Mouse (Mus musculus) ES-Bruce4 (cell line): Measurements from ENCODE around the gene Eif1ad. TPM values are rescaled to one million over a fixed set of nuclear protein-coding genes. Genes with fewer than 3 reads are reported as not detected.

Source experiments
- H3K27ac ChIP-seq: 2 replicates; pipeline ENCODE4 v1.5.1; 2012; ENCODE audit warnings: low read length, inconsistent platforms; ENCODE audit not compliant: insufficient read depth
- H3K27me3 ChIP-seq: 2 replicates; pipeline ENCODE4 v1.6.1; 2012; ENCODE audit warnings: mild to moderate bottlenecking, low read length, inconsistent platforms; ENCODE audit not compliant: control insufficient read depth, poor library complexity, insufficient read depth, severe bottlenecking
- H3K36me3 ChIP-seq: 2 replicates; pipeline ENCODE4 v1.6.1; 2012; ENCODE audit warnings: inconsistent platforms, mild to moderate bottlenecking, low read length, moderate library complexity; ENCODE audit not compliant: control insufficient read depth, poor library complexity, insufficient read depth, severe bottlenecking
- H3K4me1 ChIP-seq: one replicate; pipeline ENCODE4 v1.8.1; 2011; ENCODE audit warnings: low read length; ENCODE audit not compliant: control insufficient read depth, insufficient read depth
- H3K4me3 ChIP-seq: 2 replicates; pipeline ENCODE4 v1.5.1; 2011; ENCODE audit warnings: low read depth, mild to moderate bottlenecking, low read length
- H3K9ac ChIP-seq: 2 replicates; pipeline ENCODE4 v1.6.1; 2012; ENCODE audit warnings: low read depth, mild to moderate bottlenecking, inconsistent platforms; ENCODE audit not compliant: poor library complexity, severe bottlenecking
- H3K9me3 ChIP-seq: replicated peaks from 2 replicates; pipeline ENCODE4 v1.6.1; 2012; ENCODE audit warnings: mild to moderate bottlenecking, low read length, inconsistent platforms; ENCODE audit not compliant: control insufficient read depth, poor library complexity, insufficient read depth, severe bottlenecking
- CTCF ChIP-seq: IDR thresholded peaks from one replicate; pipeline ENCODE4 v1.8.1; 2011; ENCODE audit warnings: low read depth, low read length
- EP300 ChIP-seq: IDR thresholded peaks from 2 replicates; pipeline ENCODE4 v1.6.1; 2011; ENCODE audit warnings: low read depth, low read length; ENCODE audit not compliant: insufficient read depth
- POLR2A ChIP-seq: IDR thresholded peaks from one replicate; pipeline ENCODE4 v1.8.1; 2011; ENCODE audit warnings: low read length; ENCODE audit not compliant: insufficient read depth
- polyA plus RNA-seq: library from polyadenylated mRNA; stranded (reverse); fragments of >200 nt; gene quantifications from 2 replicates; pipeline ENCODE4 v1.2.4, GENCODE M21; 2011; ENCODE audit warnings: low read depth; ENCODE audit not compliant: missing spikeins, insufficient read depth, insufficient read length

Eif1ad gene
- polyA plus RNA-seq, 1 experiment, result 36.6 TPM

- TF ChIP-seq POLR2A, result no peak
- no peaks in the 10 kb centered on the region for H3K27me3 ChIP-seq
- H3K9ac ChIP-seq, result no peak overlapping the region
- H3K9me3 ChIP-seq, result no peaks in the 10 kb centered on the region
- H3K36me3 ChIP-seq, result peaks cover 28% of the 10 kb centered on the region
- H3K4me3 ChIP-seq, result no peak overlapping the region
- H3K27ac ChIP-seq, result no peak overlapping the region
- H3K4me1 ChIP-seq, result peaks cover 3% of the 10 kb centered on the region
Measured at GRCm38 (mm10) chr19:5370932-5371331, 4.4 kb downstream of the Eif1ad start.

GRCm38 (mm10) chr19:5372724-5373123 is 6.2 kb downstream of the Eif1ad start:
- Histone ChIP-seq H3K27ac (no peak overlapping the region), H3K27me3 (no peaks in the 10 kb centered on the region), H3K9ac (no peak overlapping the region), H3K4me1 (peaks cover 3% of the 10 kb centered on the region), H3K9me3 (no peaks in the 10 kb centered on the region), H3K4me3 (no peak overlapping the region), H3K36me3 (peaks cover 28% of the 10 kb centered on the region)
- TF ChIP-seq POLR2A, result no peak
- TF ChIP-seq CTCF, result no peak
- no peak for TF ChIP-seq EP300

DNA sequence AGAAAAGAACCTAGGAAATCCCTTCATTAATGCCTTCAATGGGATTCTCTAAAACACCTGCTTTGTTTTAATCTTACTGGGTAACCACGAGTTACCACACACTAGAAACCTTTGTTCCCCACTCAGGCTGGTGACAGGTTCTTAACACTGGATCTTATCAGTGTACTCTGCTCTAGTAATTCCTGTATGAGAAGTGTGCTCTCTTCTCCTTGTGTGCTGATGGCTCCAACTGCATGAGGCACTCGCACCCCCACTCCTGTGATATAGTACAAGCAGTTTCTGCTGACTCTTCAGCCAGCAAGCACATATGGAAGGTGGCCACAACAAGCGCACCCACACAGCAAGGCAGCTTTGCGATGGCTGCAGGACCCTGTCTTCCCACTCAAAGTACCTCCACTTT is 7.6 kb downstream of the Eif1ad start:
- Histone ChIP-seq H3K4me1 (no peaks in the 10 kb centered on the region), H3K9me3 (no peaks in the 10 kb centered on the region), H3K4me3 (no peak overlapping the region), H3K36me3 (peaks cover 22% of the 10 kb centered on the region), H3K27ac (no peak overlapping the region), H3K9ac (no peak overlapping the region), H3K27me3 (no peaks in the 10 kb centered on the region)
- TF ChIP-seq EP300 (no peak), POLR2A (no peak), CTCF (no peak)

- Histone ChIP-seq H3K27me3 (no peaks in the 10 kb centered on the region), H3K9me3 (no peaks in the 10 kb centered on the region), H3K36me3 (peaks cover 22% of the 10 kb centered on the region), H3K27ac (no peak overlapping the region), H3K9ac (no peak overlapping the region), H3K4me3 (no peak overlapping the region), H3K4me1 (no peaks in the 10 kb centered on the region)
- no peak for TF ChIP-seq EP300
- TF ChIP-seq CTCF, result no peak
- TF ChIP-seq POLR2A, result no peak
Measured at GRCm38 (mm10) chr19:5374748-5375147, 8.2 kb downstream of the Eif1ad start.

DNA sequence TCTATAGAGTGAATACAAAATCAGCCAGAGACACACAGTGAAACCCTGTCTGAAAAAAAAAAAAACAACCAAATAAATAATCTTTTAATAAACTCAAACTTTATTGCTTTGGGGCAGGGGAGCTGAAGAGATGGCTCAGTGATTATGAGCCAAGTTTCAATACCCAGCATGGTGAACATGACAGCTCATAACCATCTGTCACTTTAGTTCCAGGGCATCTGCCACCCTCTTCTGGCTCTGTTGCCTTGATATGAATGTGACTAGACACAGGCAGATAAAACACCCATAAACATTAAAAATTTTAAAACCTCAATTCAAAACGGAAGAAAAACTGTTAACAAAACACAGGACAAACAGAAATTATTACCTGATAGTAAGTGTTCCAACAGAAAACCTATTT is 10.9 kb downstream of the Eif1ad start:
- Histone ChIP-seq H3K27ac (no peak overlapping the region), H3K27me3 (no peaks in the 10 kb centered on the region), H3K36me3 (peaks cover 28% of the 10 kb centered on the region), H3K9ac (no peak overlapping the region), H3K4me3 (no peak overlapping the region), H3K9me3 (no peaks in the 10 kb centered on the region), H3K4me1 (no peaks in the 10 kb centered on the region)
- TF ChIP-seq EP300 (no peak), POLR2A (no peak), CTCF (no peak)

DNA sequence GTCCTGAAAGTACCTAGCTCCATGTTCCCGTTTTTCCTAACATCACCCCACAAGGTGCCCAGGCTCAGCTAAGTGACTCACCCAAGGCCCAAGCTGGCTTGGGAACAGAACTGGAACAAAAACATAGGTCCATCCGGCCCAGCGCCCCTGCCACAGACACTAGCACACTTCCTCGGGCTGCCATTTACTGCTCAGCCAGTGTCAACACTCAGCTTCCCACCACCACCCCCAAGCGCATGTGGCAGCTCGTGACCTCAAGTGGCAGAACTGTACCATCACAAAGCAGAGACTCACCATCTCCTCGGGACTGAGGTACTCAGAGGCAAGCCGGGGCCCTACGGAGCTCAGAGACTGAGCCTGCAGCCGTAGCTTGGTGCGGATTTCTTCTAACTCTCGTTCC is 16.8 kb downstream of the Eif1ad start:
- no peak for TF ChIP-seq EP300
- TF ChIP-seq POLR2A, result no peak
- Histone ChIP-seq H3K27ac (no peak overlapping the region), H3K9me3 (no peaks in the 10 kb centered on the region), H3K4me1 (no peaks in the 10 kb centered on the region), H3K4me3 (no peak overlapping the region), H3K36me3 (peaks cover 44% of the 10 kb centered on the region), H3K9ac (no peak overlapping the region), H3K27me3 (no peaks in the 10 kb centered on the region)
